Comparison of ENCODE assay signal across 10 mouse cellular contexts in the genomic region with DNA sequence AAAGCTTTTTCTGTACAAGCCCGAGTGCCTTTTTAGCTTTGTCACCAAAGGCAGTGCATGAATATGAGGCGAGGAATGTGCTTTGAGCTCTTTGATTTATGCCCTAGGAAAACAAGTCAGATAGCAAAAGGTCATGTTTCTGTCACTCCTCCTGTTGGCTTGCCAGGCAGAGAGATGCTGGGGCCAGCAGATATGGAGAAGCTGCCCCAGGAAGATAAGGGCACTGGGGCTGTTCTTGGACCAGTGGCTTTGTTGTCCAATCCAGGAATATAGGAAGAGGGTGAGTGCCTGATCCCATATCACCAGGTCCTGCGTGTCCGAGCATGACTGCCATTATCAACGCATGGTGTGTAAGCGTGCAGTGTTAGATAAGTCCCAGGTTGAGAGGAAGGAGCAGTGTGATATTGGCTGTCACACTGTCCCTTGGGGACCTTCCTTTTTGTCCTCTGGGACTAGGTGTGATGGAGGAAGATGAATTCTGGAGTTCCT.
A peak's percentile ranks its signal among the peaks of the same experiment; 100 is the strongest.
DNase-seq lines count a peak whose midpoint lies in the region; ATAC-seq and TF ChIP-seq lines count a peak whose summit lies in the region.
"Had no signal": no experiment of that assay in that cellular context is flagged by ENCODE, and none has a peak within 500 bp of the region (broad histone marks: within the 10 kb centered on the region; RNA-seq: fewer than 3 reads in every experiment).

No protein-coding gene starts in this region.

- no peak overlapping the region for H3K9ac ChIP-seq in kidney, embryonic 14.5 days (ENCODE audit: low read depth, low read length)
- H3K9ac ChIP-seq in forebrain, embryonic 13.5 days: no peak overlapping the region
- H3K9ac ChIP-seq in forebrain, embryonic 11.5 days (ENCODE audit: low read length): no peak overlapping the region
- H3K9ac ChIP-seq: midbrain, embryonic 13.5 days had no signal

- H3K9me3 ChIP-seq in kidney, embryonic 14.5 days (ENCODE audit: control insufficient read depth, low read length): no peaks in the 10 kb centered on the region
- H3K9me3 ChIP-seq in forebrain, embryonic 13.5 days (replicated peaks): no peaks in the 10 kb centered on the region
- no peaks in the 10 kb centered on the region for H3K9me3 ChIP-seq in forebrain, embryonic 11.5 days (ENCODE audit: control insufficient read depth, low read length)
- H3K9me3 ChIP-seq in embryonic facial prominence, embryonic 10.5 days: no peaks in the 10 kb centered on the region
- H3K9me3 ChIP-seq: midbrain, embryonic 13.5 days had no signal

- no peak overlapping the region for H3K4me2 ChIP-seq in kidney, embryonic 14.5 days (replicated peaks; ENCODE audit: low read depth, low read length)
- no peak overlapping the region for H3K4me2 ChIP-seq in forebrain, embryonic 13.5 days
- no peak overlapping the region for H3K4me2 ChIP-seq in forebrain, embryonic 11.5 days (ENCODE audit: low read depth, low read length, severe bottlenecking)
- H3K4me2 ChIP-seq: midbrain, embryonic 13.5 days had no signal

- H3K27me3 ChIP-seq in kidney, embryonic 14.5 days (ENCODE audit: control insufficient read depth, insufficient read depth, low read length): no peaks in the 10 kb centered on the region
- H3K27me3 ChIP-seq in forebrain, embryonic 13.5 days: no peaks in the 10 kb centered on the region
- H3K27me3 ChIP-seq in forebrain, embryonic 11.5 days (ENCODE audit: control insufficient read depth, insufficient read depth, low read length): no peaks in the 10 kb centered on the region
- no peaks in the 10 kb centered on the region for H3K27me3 ChIP-seq in embryonic facial prominence, embryonic 10.5 days (replicated peaks; ENCODE audit: low read depth, poor library complexity, severe bottlenecking)
- H3K27me3 ChIP-seq: midbrain, embryonic 13.5 days had no signal

- no peaks in the 10 kb centered on the region for H3K36me3 ChIP-seq in kidney, embryonic 14.5 days (ENCODE audit: control insufficient read depth, insufficient read depth, low read length)
- H3K36me3 ChIP-seq in forebrain, embryonic 13.5 days (ENCODE audit: poor library complexity, severe bottlenecking): no peaks in the 10 kb centered on the region
- H3K36me3 ChIP-seq in forebrain, embryonic 11.5 days (ENCODE audit: control insufficient read depth, insufficient read depth, low read length): no peaks in the 10 kb centered on the region
- no peaks in the 10 kb centered on the region for H3K36me3 ChIP-seq in embryonic facial prominence, embryonic 10.5 days (replicated peaks)
- H3K36me3 ChIP-seq: midbrain, embryonic 13.5 days had no signal

- H3K4me1 ChIP-seq in lung, adult 2 months (ENCODE audit: control insufficient read depth, insufficient read depth, low read length): peaks cover 15% of the 10 kb centered on the region
- peaks cover 22% of the 10 kb centered on the region; the same call in 1 of the 2 replicates for H3K4me1 ChIP-seq in kidney, embryonic 14.5 days (ENCODE audit: control insufficient read depth, insufficient read depth, low read length)
- peaks cover 2% of the 10 kb centered on the region; the same call in 1 of the 2 replicates for H3K4me1 ChIP-seq in forebrain, embryonic 13.5 days
- H3K4me1 ChIP-seq in forebrain, embryonic 11.5 days (replicated peaks; ENCODE audit: control insufficient read depth, insufficient read depth, low read length): no peaks in the 10 kb centered on the region; the same call in 1 of the 2 replicates
- peaks cover 19% of the 10 kb centered on the region for H3K4me1 ChIP-seq in embryonic facial prominence, embryonic 10.5 days

- H3K27ac ChIP-seq in kidney, embryonic 14.5 days (ENCODE audit: low read depth, low read length): no peak overlapping the region
- no peak overlapping the region for H3K27ac ChIP-seq in forebrain, embryonic 13.5 days
- H3K27ac ChIP-seq in forebrain, embryonic 11.5 days (ENCODE audit: low read depth, low read length): no peak overlapping the region
- H3K27ac ChIP-seq in embryonic facial prominence, embryonic 10.5 days (replicated peaks): no peak overlapping the region
- H3K27ac ChIP-seq: midbrain, embryonic 13.5 days had no signal

- TF ChIP-seq CTCF in lung, adult 2 months (IDR thresholded peaks at IDR 0.05; ENCODE audit: insufficient read depth, low read length): no peak

- WGBS in lung, adult 2 months: 48% methylated on average over 6 of the region's 6 CpGs
- WGBS in kidney, embryonic 14.5 days: 56% methylated on average over 6 of the region's 6 CpGs
- 91% methylated on average over 6 of the region's 6 CpGs for WGBS in forebrain, embryonic 13.5 days
- 90% methylated on average over 6 of the region's 6 CpGs for WGBS in forebrain, embryonic 11.5 days
- WGBS in embryonic facial prominence, embryonic 10.5 days: 84% methylated on average over 6 of the region's 6 CpGs

- ATAC-seq in common myeloid progenitor, adult 5-6 weeks (replicated peaks; ENCODE audit: low read depth, poor library complexity, severe bottlenecking): peak; percentile 53
- ATAC-seq in kidney, embryonic 14.5 days (ENCODE audit: low FRiP score, low TSS enrichment): 0 out of 2 replicates have a peak, but pooled peaks have one; percentile 2
- peak; percentile 44 for ATAC-seq in megakaryocyte progenitor cell, adult 5-6 weeks (replicated peaks; ENCODE audit: poor library complexity)
- ATAC-seq in forebrain, embryonic 13.5 days: no peak
- ATAC-seq in forebrain, embryonic 11.5 days (replicated peaks; ENCODE audit: low FRiP score): no peak
- ATAC-seq: midbrain, embryonic 13.5 days had no signal

- H3K4me3 ChIP-seq in lung, adult 2 months (replicated peaks; ENCODE audit: extremely low read depth, low read depth, low read length): no peak overlapping the region
- no peak overlapping the region for H3K4me3 ChIP-seq in kidney, embryonic 14.5 days (ENCODE audit: low read length)
- no peak overlapping the region for H3K4me3 ChIP-seq in forebrain, embryonic 13.5 days
- H3K4me3 ChIP-seq in forebrain, embryonic 11.5 days (ENCODE audit: low read depth, low read length): no peak overlapping the region
- no peak overlapping the region for H3K4me3 ChIP-seq in embryonic facial prominence, embryonic 10.5 days
- H3K4me3 ChIP-seq: midbrain, embryonic 13.5 days had no signal

- DNase-seq in lung, postnatal 36 days: peak; percentile 51
- no peak for DNase-seq in lung, adult 2 months
- DNase-seq in forebrain, embryonic 11.5 days (ENCODE audit: low spot score): no peak
- DNase-seq in embryonic facial prominence, embryonic 10.5 days (ENCODE audit: low spot score): no peak
- DNase-seq: right cerebral cortex, postnatal 25 days had no signal

- no peak for TF ChIP-seq POLR2A in lung, adult 2 months (IDR thresholded peaks at IDR 0.05; ENCODE audit: borderline replicate concordance, extremely low read depth, low read depth, low read length)

Comparison
In these comparisons a context has a peak if more than half of its experiments do, and no peak if none do; other contexts are left out.
1. ATAC-seq: peak in common myeloid progenitor, adult 5-6 weeks (single experiment), kidney, embryonic 14.5 days (single experiment) and megakaryocyte progenitor cell, adult 5-6 weeks (single experiment); none in forebrain, embryonic 13.5 days (single experiment) and forebrain, embryonic 11.5 days (single experiment).